Mouse (Mus musculus) MEL (cell line): ENCODE results near the gene Cavin4. TPM values are rescaled to one million over a fixed set of nuclear protein-coding genes. Genes with fewer than 3 reads are reported as not detected.
"Not testable (repeated sequence)": the region's sequence is repeated elsewhere in the genome, so short reads cannot be mapped to it uniquely, and the experiment has no call there.

Source experiments
- DNase-seq: peaks from one replicate; pipeline ENCODE4 v3.0.0; 2011; ENCODE audit warnings: low read depth, low spot score
- H3K27ac ChIP-seq: 2 replicates; pipeline ENCODE4 v1.5.1; 2012; ENCODE audit warnings: low read depth, mild to moderate bottlenecking, control low read depth, low read length, moderate library complexity; ENCODE audit not compliant: control insufficient read depth
- H3K27me3 ChIP-seq, 2 experiments: fragments of 150-350 bp in 1 of 2; sonication (generic) in 1 of 2; 2 replicates each; pipeline ENCODE4 v1.6.1; 2012; ENCODE audit warnings: low read length in 2 of 2, mild to moderate bottlenecking in 2 of 2, improper control_type of control experiment in 1 of 2, moderate library complexity in 1 of 2; ENCODE audit not compliant: insufficient read depth in 2 of 2, control insufficient read depth in 1 of 2
- H3K36me3 ChIP-seq, 2 experiments: 2 replicates each; pipeline ENCODE4 v1.6.1; 2012 to 2014; ENCODE audit warnings: low read length in 2 of 2, improper control_type of control experiment in 1 of 2, inconsistent platforms in 1 of 2, mild to moderate bottlenecking in 1 of 2; ENCODE audit not compliant: insufficient read depth in 2 of 2, control insufficient read depth in 1 of 2
- H3K4me1 ChIP-seq, 2 experiments: fragments of 150-350 bp in 1 of 2; sonication (generic) in 1 of 2; 2 replicates each; pipeline ENCODE4 v1.6.1; 2012; ENCODE audit warnings: low read length in 2 of 2, improper control_type of control experiment in 1 of 2, mild to moderate bottlenecking in 1 of 2; ENCODE audit not compliant: insufficient read depth in 2 of 2, control insufficient read depth in 1 of 2
- H3K4me3 ChIP-seq, 2 experiments: fragments of 150-350 bp in 1 of 2; sonication (generic) in 1 of 2; 2 replicates each; pipeline ENCODE4 v1.5.1; 2012; ENCODE audit warnings: low read depth in 2 of 2, low read length in 2 of 2, mild to moderate bottlenecking in 2 of 2, moderate library complexity in 2 of 2, control low read depth in 1 of 2, improper control_type of control experiment in 1 of 2; ENCODE audit not compliant: control insufficient read depth in 1 of 2, insufficient read depth in 1 of 2
- H3K79me2 ChIP-seq: 2 replicates; pipeline ENCODE4 v1.6.1; 2012; ENCODE audit warnings: mild to moderate bottlenecking, low read length, moderate library complexity; ENCODE audit not compliant: control insufficient read depth, poor library complexity, insufficient read depth
- H3K9ac ChIP-seq: 2 replicates; pipeline ENCODE4 v1.6.1; 2012; ENCODE audit warnings: low read depth, mild to moderate bottlenecking, control low read depth, low read length, moderate library complexity; ENCODE audit not compliant: control insufficient read depth, poor library complexity, severe bottlenecking
- H3K9me3 ChIP-seq: fragments of 150-350 bp; sonication (generic); replicated peaks from 2 replicates; pipeline ENCODE4 v1.6.1; 2012; ENCODE audit warnings: mild to moderate bottlenecking, low read length, improper control_type of control experiment, moderate library complexity; ENCODE audit not compliant: insufficient read depth
- CHD1 ChIP-seq: IDR thresholded peaks from 2 replicates; pipeline ENCODE4 v1.6.1; 2012; ENCODE audit warnings: low read depth, mild to moderate bottlenecking, inconsistent platforms, low read length, improper control_type of control experiment
- CHD2 ChIP-seq: IDR thresholded peaks from 2 replicates; pipeline ENCODE4 v1.6.1; 2011; ENCODE audit warnings: low read length, improper control_type of control experiment
- CTCF ChIP-seq, 3 experiments: IDR thresholded peaks in 2 of 3; conservative IDR thresholded peaks in 1 of 3; 2 replicates each; pipeline ENCODE4 v1.5.1; 2011 to 2012; ENCODE audit warnings: low read length in 3 of 3, low read depth in 2 of 3, mild to moderate bottlenecking in 2 of 3, improper control_type of control experiment in 1 of 3, inconsistent platforms in 1 of 3, mixed read lengths in 1 of 3, moderate library complexity in 1 of 3; ENCODE audit not compliant: control insufficient read depth in 1 of 3, insufficient read depth in 1 of 3, poor library complexity in 1 of 3, severe bottlenecking in 1 of 3
- E2F4 ChIP-seq: IDR thresholded peaks from 2 replicates; pipeline ENCODE4 v1.6.1; 2011; ENCODE audit warnings: low read depth, low read length, improper control_type of control experiment, borderline replicate concordance
- EP300 ChIP-seq, 2 experiments: IDR thresholded peaks; 2 replicates each; pipeline ENCODE4 v1.6.1; 2011; ENCODE audit warnings: improper control_type of control experiment in 2 of 2, low read length in 2 of 2, low read depth in 1 of 2, mild to moderate bottlenecking in 1 of 2
- GABPA ChIP-seq: IDR thresholded peaks from 2 replicates; pipeline ENCODE4 v1.6.1; 2012; ENCODE audit warnings: low read depth, mild to moderate bottlenecking, inconsistent platforms, low read length, improper control_type of control experiment, moderate library complexity
- GATA1 ChIP-seq: IDR thresholded peaks from 2 replicates; pipeline ENCODE4 v1.6.1; 2011; ENCODE audit warnings: low read depth, low read length, improper control_type of control experiment
- HCFC1 ChIP-seq: IDR thresholded peaks from 2 replicates; pipeline ENCODE4 v1.6.1; 2012; ENCODE audit warnings: low read depth, mild to moderate bottlenecking, inconsistent platforms, low read length, improper control_type of control experiment, moderate library complexity
- JUND ChIP-seq: IDR thresholded peaks from 2 replicates; pipeline ENCODE4 v1.6.1; 2011; ENCODE audit warnings: low read depth, mild to moderate bottlenecking, improper control_type of control experiment, low read length
- KAT2A ChIP-seq: conservative IDR thresholded peaks from 2 replicates; pipeline ENCODE4 v1.6.1; 2012; ENCODE audit warnings: low read depth, low read length, improper control_type of control experiment, inconsistent platforms
- MAFK ChIP-seq: IDR thresholded peaks from 2 replicates; pipeline ENCODE4 v1.6.1; 2011; ENCODE audit warnings: low read depth, mild to moderate bottlenecking, low read length, improper control_type of control experiment, borderline replicate concordance
- MAZ ChIP-seq: IDR thresholded peaks from 2 replicates; pipeline ENCODE4 v1.6.1; 2012; ENCODE audit warnings: low read depth, mild to moderate bottlenecking, inconsistent platforms, low read length, improper control_type of control experiment
- MEF2A ChIP-seq: IDR thresholded peaks from 2 replicates; pipeline ENCODE4 v1.6.1; 2014; ENCODE audit warnings: low read depth, mild to moderate bottlenecking, inconsistent platforms, low read length, improper control_type of control experiment; ENCODE audit not compliant: poor library complexity, insufficient replicate concordance, severe bottlenecking; ENCODE audit errors: extremely low read depth
- MYB ChIP-seq: IDR thresholded peaks from 2 replicates; pipeline ENCODE4 v1.6.1; 2011; ENCODE audit warnings: mild to moderate bottlenecking, low read depth, low read length, improper control_type of control experiment
- MYC ChIP-seq: IDR thresholded peaks from 2 replicates; pipeline ENCODE4 v1.6.1; 2011; ENCODE audit warnings: low read depth, mild to moderate bottlenecking, low read length, improper control_type of control experiment, moderate library complexity
- POLR2A ChIP-seq, 2 experiments: IDR thresholded peaks; 2 replicates each; pipeline ENCODE4 v1.6.1; 2011 to 2012; ENCODE audit warnings: low read length in 2 of 2, mild to moderate bottlenecking in 2 of 2, control low read depth in 1 of 2, improper control_type of control experiment in 1 of 2, low read depth in 1 of 2, moderate library complexity in 1 of 2; ENCODE audit not compliant: control insufficient read depth in 1 of 2, insufficient read depth in 1 of 2, poor library complexity in 1 of 2
- POLR2AphosphoS2 ChIP-seq: IDR thresholded peaks from 2 replicates; pipeline ENCODE4 v1.6.1; 2011; ENCODE audit warnings: low read length, improper control_type of control experiment
- RAD21 ChIP-seq: IDR thresholded peaks from 2 replicates; pipeline ENCODE4 v1.6.1; 2011; ENCODE audit warnings: mild to moderate bottlenecking, low read depth, low read length, improper control_type of control experiment
- SIN3A ChIP-seq: IDR thresholded peaks from 2 replicates; pipeline ENCODE4 v1.6.1; 2012; ENCODE audit warnings: low read length, improper control_type of control experiment, inconsistent platforms
- SMC3 ChIP-seq: IDR thresholded peaks from 2 replicates; pipeline ENCODE4 v1.6.1; 2011; ENCODE audit warnings: low read depth, low read length, improper control_type of control experiment
- TBP ChIP-seq: IDR thresholded peaks from 2 replicates; pipeline ENCODE4 v1.8.0; 2011; ENCODE audit warnings: low read depth, low read length, improper control_type of control experiment
- TCF12 ChIP-seq: IDR thresholded peaks from 2 replicates; pipeline ENCODE4 v1.6.1; 2014; ENCODE audit warnings: low read depth, mild to moderate bottlenecking, inconsistent platforms, low read length, improper control_type of control experiment, moderate library complexity
- UBTF ChIP-seq: IDR thresholded peaks from 2 replicates; pipeline ENCODE4 v1.6.1; 2012; ENCODE audit warnings: low read depth, mild to moderate bottlenecking, inconsistent platforms, low read length, improper control_type of control experiment, moderate library complexity, borderline replicate concordance; ENCODE audit not compliant: insufficient read depth
- USF2 ChIP-seq, 2 experiments: IDR thresholded peaks; 2 replicates each; pipeline ENCODE4 v1.6.1; 2011 to 2012; ENCODE audit warnings: improper control_type of control experiment in 2 of 2, low read length in 2 of 2, borderline replicate concordance in 1 of 2, inconsistent platforms in 1 of 2, low read depth in 1 of 2, mild to moderate bottlenecking in 1 of 2; ENCODE audit not compliant: insufficient read depth in 1 of 2
- ZMIZ1 ChIP-seq: IDR thresholded peaks from 2 replicates; pipeline ENCODE4 v1.6.1; 2012; ENCODE audit warnings: low read depth, mild to moderate bottlenecking, inconsistent platforms, low read length, improper control_type of control experiment, moderate library complexity
- polyA plus RNA-seq, 2 experiments: library from polyadenylated mRNA; stranded (reverse) in 1 of 2; unstranded in 1 of 2; fragments of >175 nt in 1 of 2; fragments of >200 nt in 1 of 2; gene quantifications; 2 replicates each; pipeline versions ENCODE4 v1.2.1 to v1.2.4; 2012; ENCODE audit warnings: low replicate concordance in 2 of 2, low read depth in 1 of 2; ENCODE audit not compliant: insufficient read length in 2 of 2, insufficient read depth in 1 of 2, missing spikeins in 1 of 2
- total RNA-seq: library from RNA; depleted of rRNA; stranded (reverse); fragments of 300-350 nt; gene quantifications from 2 replicates; pipeline ENCODE4 v1.2.3, GENCODE M21; 2012

The Cavin4 gene
- total and polyA plus RNA-seq, 3 experiments = not detected

DNA sequence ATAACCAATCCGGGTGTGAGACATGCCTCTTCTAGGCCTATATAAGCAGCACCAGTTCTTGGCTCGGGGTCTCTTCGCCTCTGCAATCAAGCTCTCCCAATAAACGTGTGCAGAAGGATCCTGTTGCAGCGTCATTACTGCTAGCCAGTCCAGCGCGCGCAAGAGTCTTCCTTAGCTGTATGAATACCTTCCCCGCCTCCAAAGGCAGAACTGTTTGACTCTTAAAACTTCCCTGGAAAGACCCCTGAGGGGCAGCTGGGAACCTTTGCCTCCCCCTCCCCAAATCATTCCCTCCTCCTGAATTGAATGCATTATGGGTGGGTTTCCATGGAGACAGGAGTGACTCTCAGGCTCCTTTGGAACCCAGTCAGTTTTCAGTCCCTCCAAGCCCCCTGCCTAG is 15.5 kb downstream of the Cavin4 start:
- Histone ChIP-seq H3K79me2 (peaks cover 20% of the 10 kb centered on the region), H3K4me3 (no peak overlapping the region), H3K27me3 (no peaks in the 10 kb centered on the region), H3K36me3 (peaks cover 0 to 5% of the 10 kb centered on the region in 2 experiments; a peak in 3 of 4 replicates), H3K27ac (no peak overlapping the region), H3K4me1 (peaks cover 0 to 2% of the 10 kb centered on the region in 2 experiments; a peak in 2 of 4 replicates), H3K9me3 (no peaks in the 10 kb centered on the region), H3K9ac (no peak overlapping the region)
- DNase-seq = no peak
- no peak for TF ChIP-seq ZMIZ1
- no peak for TF ChIP-seq CHD2
- no peak for TF ChIP-seq KAT2A
- no peak for TF ChIP-seq SMC3
- no peak for TF ChIP-seq MEF2A
- TF ChIP-seq GATA1 = no peak
- no peak for TF ChIP-seq SIN3A
- TF ChIP-seq USF2 (IDR thresholded peaks at IDR 0.05; ENCODE audit: borderline replicate concordance in 1 of 2, insufficient read depth in 1 of 2, low read depth in 1 of 2, low read length in 2 of 2) = no peak
- TF ChIP-seq MYB = no peak
- TF ChIP-seq TBP = no peak
- TF ChIP-seq HCFC1 = no peak
- no peak for TF ChIP-seq POLR2A (IDR thresholded peaks at IDR 0.05; ENCODE audit: control insufficient read depth in 1 of 2, insufficient read depth in 1 of 2, low read depth in 1 of 2, low read length in 2 of 2, poor library complexity in 1 of 2)

- not testable (repeated sequence) for H3K27ac ChIP-seq, H3K4me3 ChIP-seq, DNase-seq, H3K27me3 ChIP-seq, H3K9ac ChIP-seq, H3K4me1 ChIP-seq, H3K9me3 ChIP-seq, H3K36me3 ChIP-seq
- H3K79me2 ChIP-seq = peaks cover 20% of the 10 kb centered on the region
Observed at GRCm38 (mm10) chr4:48679728-48680127, 16.4 kb downstream of the Cavin4 start.

GRCm38 (mm10) chr4:48680214-48680613 is 16.9 kb downstream of the Cavin4 start:
- Histone ChIP-seq H3K4me1 (peaks cover 0 to 3% of the 10 kb centered on the region in 2 experiments; a peak in 2 of 4 replicates), H3K79me2 (peaks cover 20% of the 10 kb centered on the region), H3K27me3 (no peaks in the 10 kb centered on the region), H3K9me3 (no peaks in the 10 kb centered on the region), H3K9ac (no peak overlapping the region), H3K4me3 (no peak overlapping the region), H3K27ac (no peak overlapping the region), H3K36me3 (peaks cover 0 to 5% of the 10 kb centered on the region in 2 experiments; a peak in 3 of 4 replicates)
- peak; percentile 18 for DNase-seq
- TF ChIP-seq SMC3 = no peak
- TF ChIP-seq TCF12 = no peak
- TF ChIP-seq USF2 (IDR thresholded peaks at IDR 0.05; ENCODE audit: borderline replicate concordance in 1 of 2, insufficient read depth in 1 of 2, low read depth in 1 of 2, low read length in 2 of 2) = no peak
- no peak for TF ChIP-seq MAFK
- TF ChIP-seq MYB = no peak
- no peak for TF ChIP-seq E2F4
- TF ChIP-seq MYC = no peak
- no peak for TF ChIP-seq JUND
- TF ChIP-seq HCFC1 = no peak
- no peak for TF ChIP-seq UBTF
- no peak for TF ChIP-seq POLR2AphosphoS2
- no peak for TF ChIP-seq CHD1
- no peak for TF ChIP-seq POLR2A (IDR thresholded peaks at IDR 0.05; ENCODE audit: control insufficient read depth in 1 of 2, insufficient read depth in 1 of 2, low read depth in 1 of 2, low read length in 2 of 2, poor library complexity in 1 of 2)
- no peak for TF ChIP-seq MAZ
- TF ChIP-seq RAD21 = no peak
- TF ChIP-seq TBP = no peak
- no peak for TF ChIP-seq CTCF (IDR thresholded peaks at IDR 0.05 in 2 of 3, conservative IDR thresholded peaks at IDR 0.05 in 1 of 3; ENCODE audit: control insufficient read depth in 1 of 3, insufficient read depth in 1 of 3, low read depth in 2 of 3, low read length in 3 of 3, poor library complexity in 1 of 3, severe bottlenecking in 1 of 3)
- no peak for TF ChIP-seq EP300 (IDR thresholded peaks at IDR 0.05; ENCODE audit: low read depth in 1 of 2, low read length in 2 of 2)
- no peak for TF ChIP-seq GABPA
